Mouse (Mus musculus): Measurements from ENCODE around the gene Snd1. TPM values are rescaled to one million over a fixed set of nuclear protein-coding genes. Genes with fewer than 3 reads are reported as not detected.

Gene Snd1
- polyA plus RNA-seq, 1 experiment from 2014 or later, result 64.8 TPM

GRCm38 (mm10) chr6:28747931-28748670 is 273.2 kb downstream of the Snd1 start:
- no peak overlapping the region for H3K27ac ChIP-seq
- peaks cover 7% of the 10 kb centered on the region; the same call in 1 of the 2 replicates for H3K36me3 ChIP-seq (ENCODE audit: inconsistent target)
- WGBS (ENCODE audit: missing documents), result 95% methylated on average over 13 of the region's 14 CpGs
- H3K4me3 ChIP-seq (ENCODE audit: inconsistent target), result no peak overlapping the region
- H3K79me2 ChIP-seq (ENCODE audit: inconsistent target), result no peaks in the 10 kb centered on the region

- Histone ChIP-seq H3K36me3 (ENCODE audit: inconsistent target) (peaks cover 10% of the 10 kb centered on the region; the same call in 1 of the 2 replicates), H3K27ac (no peak overlapping the region), H3K79me2 (ENCODE audit: inconsistent target) (no peaks in the 10 kb centered on the region), H3K4me3 (ENCODE audit: inconsistent target) (no peak overlapping the region)
- whole genome bisulfite sequencing (ENCODE audit: missing documents), result 82% methylated on average over 3 of the region's 3 CpGs
Observed at GRCm38 (mm10) chr6:28749224-28749623, 274.3 kb downstream of the Snd1 start.

- WGBS (ENCODE audit: missing documents), result 92% methylated on average over 3 of the region's 3 CpGs
- no peak overlapping the region for H3K27ac ChIP-seq
- peaks cover 6% of the 10 kb centered on the region; the same call in 1 of the 2 replicates for H3K36me3 ChIP-seq (ENCODE audit: inconsistent target)
- H3K79me2 ChIP-seq (ENCODE audit: inconsistent target), result no peaks in the 10 kb centered on the region
- no peak overlapping the region for H3K4me3 ChIP-seq (ENCODE audit: inconsistent target)
Observed at GRCm38 (mm10) chr6:28751186-28751585, 276.2 kb downstream of the Snd1 start.

- Histone ChIP-seq H3K36me3 (ENCODE audit: inconsistent target) (peaks cover 4% of the 10 kb centered on the region; the same call in 1 of the 2 replicates), H3K4me3 (ENCODE audit: inconsistent target) (no peak overlapping the region), H3K27ac (no peak overlapping the region), H3K79me2 (ENCODE audit: inconsistent target) (no peaks in the 10 kb centered on the region)
- 95% methylated on average over 5 of the region's 5 CpGs for WGBS (ENCODE audit: missing documents)
Observed at GRCm38 (mm10) chr6:28753217-28753616, 278.3 kb downstream of the Snd1 start.

- Histone ChIP-seq H3K36me3 (ENCODE audit: inconsistent target) (peaks cover 4% of the 10 kb centered on the region; the same call in 1 of the 2 replicates), H3K79me2 (ENCODE audit: inconsistent target) (no peaks in the 10 kb centered on the region), H3K27ac (no peak overlapping the region), H3K4me3 (ENCODE audit: inconsistent target) (no peak overlapping the region)
- 97% methylated on average over 5 of the region's 5 CpGs for WGBS (ENCODE audit: missing documents)
Observed at GRCm38 (mm10) chr6:28753681-28754080, 278.7 kb downstream of the Snd1 start.

- Histone ChIP-seq H3K79me2 (ENCODE audit: inconsistent target) (no peaks in the 10 kb centered on the region), H3K4me3 (ENCODE audit: inconsistent target) (no peak overlapping the region), H3K36me3 (ENCODE audit: inconsistent target) (peaks cover 4% of the 10 kb centered on the region; the same call in 1 of the 2 replicates), H3K27ac (no peak overlapping the region)
- 93% methylated on average over 5 of the region's 6 CpGs for WGBS (ENCODE audit: missing documents)
Observed at GRCm38 (mm10) chr6:28754127-28754898, 279.4 kb downstream of the Snd1 start.

- Histone ChIP-seq H3K4me3 (ENCODE audit: inconsistent target) (no peak overlapping the region), H3K27ac (no peak overlapping the region), H3K79me2 (ENCODE audit: inconsistent target) (no peaks in the 10 kb centered on the region), H3K36me3 (ENCODE audit: inconsistent target) (0 out of 2 replicates have a peak, but pooled peaks cover 4% of the 10 kb centered on the region)
- 96% methylated on average over 9 of the region's 10 CpGs for WGBS (ENCODE audit: missing documents)
Observed at GRCm38 (mm10) chr6:28756306-28757018, 281.5 kb downstream of the Snd1 start.

GRCm38 (mm10) chr6:28758293-28758692 is 283.4 kb downstream of the Snd1 start:
- no peak overlapping the region for H3K27ac ChIP-seq
- WGBS (ENCODE audit: missing documents), result 95% methylated on average over 4 of the region's 4 CpGs
- H3K4me3 ChIP-seq (ENCODE audit: inconsistent target), result no peak overlapping the region
- 0 out of 2 replicates have a peak, but pooled peaks cover 4% of the 10 kb centered on the region for H3K36me3 ChIP-seq (ENCODE audit: inconsistent target)
- H3K79me2 ChIP-seq (ENCODE audit: inconsistent target), result no peaks in the 10 kb centered on the region

- no peaks in the 10 kb centered on the region for H3K79me2 ChIP-seq (ENCODE audit: inconsistent target)
- 93% methylated on average over 3 of the region's 3 CpGs for WGBS (ENCODE audit: missing documents)
- H3K36me3 ChIP-seq (ENCODE audit: inconsistent target), result no peaks in the 10 kb centered on the region
Observed at GRCm38 (mm10) chr6:28761728-28762127, 286.8 kb downstream of the Snd1 start.

GRCm38 (mm10) chr6:28762132-28762775 is 287.3 kb downstream of the Snd1 start:
- 99% methylated on average over 5 of the region's 5 CpGs for whole genome bisulfite sequencing (ENCODE audit: missing documents)
- H3K36me3 ChIP-seq (ENCODE audit: inconsistent target), result no peaks in the 10 kb centered on the region
- H3K4me3 ChIP-seq (ENCODE audit: inconsistent target), result no peak overlapping the region
- H3K27ac ChIP-seq, result no peak overlapping the region
- H3K79me2 ChIP-seq (ENCODE audit: inconsistent target), result no peaks in the 10 kb centered on the region

More at GRCm38 (mm10) chr6:28761728-28762127, 286.8 kb downstream of the Snd1 start:
- Histone ChIP-seq H3K4me3 (ENCODE audit: inconsistent target) (no peak overlapping the region), H3K27ac (no peak overlapping the region)

- Histone ChIP-seq H3K36me3 (ENCODE audit: inconsistent target) (no peaks in the 10 kb centered on the region), H3K4me3 (ENCODE audit: inconsistent target) (no peak overlapping the region), H3K79me2 (ENCODE audit: inconsistent target) (no peaks in the 10 kb centered on the region), H3K27ac (no peak overlapping the region)
- WGBS (ENCODE audit: missing documents), result 66% methylated on average over 3 of the region's 3 CpGs
Observed at GRCm38 (mm10) chr6:28766622-28767021, 291.7 kb downstream of the Snd1 start.

- H3K4me3 ChIP-seq (ENCODE audit: inconsistent target), result no peak overlapping the region
- H3K79me2 ChIP-seq (ENCODE audit: inconsistent target), result no peaks in the 10 kb centered on the region
- no peak overlapping the region for H3K27ac ChIP-seq
- WGBS (ENCODE audit: missing documents), result 96% methylated on average over 6 of the region's 6 CpGs
- H3K36me3 ChIP-seq (ENCODE audit: inconsistent target), result no peaks in the 10 kb centered on the region
Observed at GRCm38 (mm10) chr6:28767891-28768481, 293.0 kb downstream of the Snd1 start.

- 49% methylated on average over 2 of the region's 2 CpGs for WGBS (ENCODE audit: missing documents)
- H3K79me2 ChIP-seq (ENCODE audit: inconsistent target), result no peaks in the 10 kb centered on the region
- no peaks in the 10 kb centered on the region for H3K36me3 ChIP-seq (ENCODE audit: inconsistent target)
- no peak overlapping the region for H3K4me3 ChIP-seq (ENCODE audit: inconsistent target)
- no peak overlapping the region for H3K27ac ChIP-seq
Observed at GRCm38 (mm10) chr6:28771331-28771730, 296.4 kb downstream of the Snd1 start.

- H3K36me3 ChIP-seq (ENCODE audit: inconsistent target), result no peaks in the 10 kb centered on the region
- 100% methylated on average over 2 of the region's 3 CpGs for WGBS (ENCODE audit: missing documents)
- no peak overlapping the region for H3K4me3 ChIP-seq (ENCODE audit: inconsistent target)
- H3K27ac ChIP-seq, result no peak overlapping the region
- H3K79me2 ChIP-seq (ENCODE audit: inconsistent target), result no peaks in the 10 kb centered on the region
Observed at GRCm38 (mm10) chr6:28781696-28782095, 306.8 kb downstream of the Snd1 start.

All from macrophage (primary cell).